Mouse (Mus musculus) myocyte (in vitro differentiated cells): ENCODE measurements around the gene Adam11. TPM values are rescaled to one million over a fixed set of nuclear protein-coding genes. Genes with fewer than 3 reads are reported as not detected.

Source experiments
- H3K27me3 ChIP-seq: one replicate; pipeline ENCODE4 v1.6.1; 2011; ENCODE audit not compliant: control insufficient read depth, insufficient read depth, insufficient read length
- H3K36me3 ChIP-seq: one replicate; pipeline ENCODE4 v1.6.1; 2011; ENCODE audit not compliant: control insufficient read depth, insufficient read depth
- H3K4me2 ChIP-seq: one replicate; pipeline ENCODE4 v1.6.1; 2011; ENCODE audit warnings: low read depth, control low read depth
- H3K4me3 ChIP-seq: one replicate; pipeline ENCODE4 v1.5.1; 2011; ENCODE audit warnings: mild to moderate bottlenecking, control low read depth, moderate library complexity
- H3K79me2 ChIP-seq: one replicate; pipeline ENCODE4 v1.6.1; 2011; ENCODE audit not compliant: control insufficient read depth, insufficient read depth
- H3ac ChIP-seq: one replicate; pipeline ENCODE4 v1.6.1; 2011; ENCODE audit not compliant: control insufficient read depth, insufficient read length
- CEBPB ChIP-seq: IDR thresholded peaks from 2 replicates; pipeline ENCODE4 v1.6.1; 2011; ENCODE audit warnings: mild to moderate bottlenecking, moderate library complexity; ENCODE audit not compliant: poor library complexity, insufficient read depth, severe bottlenecking
- E2F4 ChIP-seq: IDR thresholded peaks from one replicate; pipeline ENCODE4 v1.6.1; 2011; ENCODE audit warnings: mild to moderate bottlenecking, control low read depth, moderate library complexity; ENCODE audit not compliant: insufficient read depth
- MAX ChIP-seq: IDR thresholded peaks from one replicate; pipeline ENCODE4 v1.6.1; 2011; ENCODE audit warnings: low read depth, mild to moderate bottlenecking, control low read depth
- MYOD1 ChIP-seq, 3 experiments: IDR thresholded peaks; one replicate each; pipeline ENCODE4 v1.6.1; 2011; ENCODE audit warnings: control low read depth in 2 of 3, low read depth in 2 of 3, mild to moderate bottlenecking in 2 of 3, moderate library complexity in 1 of 3; ENCODE audit not compliant: insufficient read length in 2 of 3, control insufficient read depth in 1 of 3
- MYOG ChIP-seq, 3 experiments: IDR thresholded peaks; one replicate each; pipeline ENCODE4 v1.6.1; 2011; ENCODE audit warnings: control low read depth in 2 of 3, low read depth in 2 of 3, mild to moderate bottlenecking in 2 of 3; ENCODE audit not compliant: insufficient read length in 2 of 3, control insufficient read depth in 1 of 3, insufficient read depth in 1 of 3
- POLR2A ChIP-seq: IDR thresholded peaks from one replicate; pipeline ENCODE4 v1.6.1; 2011; ENCODE audit warnings: low read depth, mild to moderate bottlenecking, control low read depth, moderate library complexity; ENCODE audit not compliant: insufficient read length
- POLR2AphosphoS2 ChIP-seq: IDR thresholded peaks from one replicate; pipeline ENCODE4 v1.6.1; 2011; ENCODE audit warnings: low read depth, control low read depth; ENCODE audit not compliant: insufficient read length
- REST ChIP-seq: IDR thresholded peaks from one replicate; pipeline ENCODE4 v1.6.1; 2011; ENCODE audit warnings: mild to moderate bottlenecking, control low read depth, moderate library complexity; ENCODE audit not compliant: insufficient read depth, insufficient read length
- SRF ChIP-seq: IDR thresholded peaks from one replicate; pipeline ENCODE4 v1.6.1; 2011; ENCODE audit warnings: low read depth; ENCODE audit not compliant: control insufficient read depth, insufficient read length
- TCF12 ChIP-seq: IDR thresholded peaks from one replicate; pipeline ENCODE4 v1.6.1; 2011; ENCODE audit warnings: mild to moderate bottlenecking, control low read depth; ENCODE audit not compliant: poor library complexity, insufficient read depth, severe bottlenecking
- TCF3 ChIP-seq: IDR thresholded peaks from one replicate; pipeline ENCODE4 v1.6.1; 2011; ENCODE audit warnings: low read depth, control low read depth; ENCODE audit not compliant: insufficient read length
- USF1 ChIP-seq: IDR thresholded peaks from one replicate; pipeline ENCODE4 v1.6.1; 2011; ENCODE audit warnings: low read depth, mild to moderate bottlenecking, control low read depth, moderate library complexity
- polyA plus RNA-seq: library from polyadenylated mRNA; unstranded; fragments of >200 nt; fragmentation: generic; extraction: Trizol; gene quantifications from one replicate; pipeline ENCODE4 v1.2.1, GENCODE M21; 2012; ENCODE audit warnings: missing spikeins

The Adam11 gene
- polyA plus RNA-seq, 1 experiment = 0.19 TPM

- Histone ChIP-seq H3K4me3 (no peak overlapping the region), H3K79me2 (peaks cover 48% of the 10 kb centered on the region), H3K4me2 (no peak overlapping the region), H3ac (no peak overlapping the region), H3K27me3 (no peaks in the 10 kb centered on the region), H3K36me3 (peaks cover 12% of the 10 kb centered on the region)
- TF ChIP-seq TCF12 = no peak
- TF ChIP-seq MAX = no peak
- TF ChIP-seq SRF = no peak
- TF ChIP-seq TCF3 = no peak
- no peak for TF ChIP-seq USF1
- TF ChIP-seq MYOG (IDR thresholded peaks at IDR 0.05; ENCODE audit: control insufficient read depth in 1 of 3, insufficient read depth in 1 of 3, insufficient read length in 2 of 3, low read depth in 2 of 3) = no peak
- TF ChIP-seq POLR2AphosphoS2 = no peak
- TF ChIP-seq POLR2A = no peak
- no peak for TF ChIP-seq REST
- no peak for TF ChIP-seq CEBPB
- no peak for TF ChIP-seq E2F4
- TF ChIP-seq MYOD1 (IDR thresholded peaks at IDR 0.05; ENCODE audit: control insufficient read depth in 1 of 3, insufficient read length in 2 of 3, low read depth in 2 of 3) = no peak
These were observed 42.2 kb downstream of the Adam11 start for GRCm38 (mm10) chr11:102803453-102803852.

GRCm38 (mm10) chr11:102808246-102808645 lies 47.0 kb downstream of the Adam11 start:
- Histone ChIP-seq H3K27me3 (no peaks in the 10 kb centered on the region), H3K4me3 (no peak overlapping the region), H3K36me3 (no peaks in the 10 kb centered on the region), H3K79me2 (peaks cover 88% of the 10 kb centered on the region), H3K4me2 (no peak overlapping the region), H3ac (no peak overlapping the region)
- no peak for TF ChIP-seq TCF3
- no peak for TF ChIP-seq MYOG (IDR thresholded peaks at IDR 0.05; ENCODE audit: control insufficient read depth in 1 of 3, insufficient read depth in 1 of 3, insufficient read length in 2 of 3, low read depth in 2 of 3)
- TF ChIP-seq POLR2A = no peak
- TF ChIP-seq CEBPB = no peak
- no peak for TF ChIP-seq REST
- TF ChIP-seq TCF12 = no peak
- TF ChIP-seq MAX = no peak

- no peaks in the 10 kb centered on the region for H3K36me3 ChIP-seq
- H3K27me3 ChIP-seq = no peaks in the 10 kb centered on the region
- H3ac ChIP-seq = no peak overlapping the region
- H3K79me2 ChIP-seq = peaks cover 93% of the 10 kb centered on the region
- no peak overlapping the region for H3K4me3 ChIP-seq
- TF ChIP-seq USF1 = no peak
- 0 out of 2 replicates have a peak, but pooled peaks have one; percentile 2 for TF ChIP-seq CEBPB
- peak overlapping the region; percentile 44 for H3K4me2 ChIP-seq
These were observed 49.7 kb downstream of the Adam11 start for GRCm38 (mm10) chr11:102810721-102811485.

- TF ChIP-seq TCF3 (no peak), TCF12 (no peak), MAX (no peak), SRF (no peak), MYOG (IDR thresholded peaks at IDR 0.05; ENCODE audit: control insufficient read depth in 1 of 3, insufficient read depth in 1 of 3, insufficient read length in 2 of 3, low read depth in 2 of 3) (no peak), E2F4 (no peak), CEBPB (no peak), POLR2AphosphoS2 (no peak), POLR2A (no peak), MYOD1 (IDR thresholded peaks at IDR 0.05; ENCODE audit: control insufficient read depth in 1 of 3, insufficient read length in 2 of 3, low read depth in 2 of 3) (no peak), REST (no peak), USF1 (no peak)
- Histone ChIP-seq H3K4me2 (no peak overlapping the region), H3K4me3 (no peak overlapping the region), H3ac (no peak overlapping the region), H3K79me2 (peaks cover 78% of the 10 kb centered on the region), H3K27me3 (no peaks in the 10 kb centered on the region), H3K36me3 (no peaks in the 10 kb centered on the region)
These were observed 53.6 kb downstream of the Adam11 start for GRCm38 (mm10) chr11:102814881-102815280.
